Mouse (Mus musculus): ENCODE results near the gene Gla.
"Not testable (repeated sequence)": the region's sequence is repeated elsewhere in the genome, so short reads cannot be mapped to it uniquely, and the experiment has no call there.

The Gla gene

GRCm38 (mm10) chrX:134588261-134588660, 12.7 kb downstream of the Gla start:
- no peak for DNase-seq

- DNase-seq: no peak
Observed at GRCm38 (mm10) chrX:134586447-134586846, 14.5 kb downstream of the Gla start.

GRCm38 (mm10) chrX:134585103-134586002, 15.6 kb downstream of the Gla start, which contains the start of gene Rpl36a:
Gene Rpl36a (plus strand): TSS chrX:134585654.
- DNase-seq: peak; percentile 88 to 90

- no peak for DNase-seq
Observed at GRCm38 (mm10) chrX:134582888-134583669, 17.8 kb downstream of the Gla start, which contains the start of gene Btk. Gene Btk (minus strand): TSS chrX:134583570.

- DNase-seq: no peak
Observed at GRCm38 (mm10) chrX:134582270-134582669, 18.7 kb downstream of the Gla start.

GRCm38 (mm10) chrX:134580528-134581305, 20.2 kb downstream of the Gla start:
- no peak for DNase-seq

GRCm38 (mm10) chrX:134577896-134578295, 23.0 kb downstream of the Gla start:
- DNase-seq: no peak

- no peak for DNase-seq
Observed at GRCm38 (mm10) chrX:134566536-134567222, 34.2 kb downstream of the Gla start.

- DNase-seq: no peak
Observed at GRCm38 (mm10) chrX:134564326-134564725, 36.6 kb downstream of the Gla start.

- DNase-seq: no peak
Observed at GRCm38 (mm10) chrX:134554425-134554824, 46.5 kb downstream of the Gla start.

GRCm38 (mm10) chrX:134553326-134553725, 47.6 kb downstream of the Gla start:
- no peak for DNase-seq

- DNase-seq: peak; percentile 1 to 11
Observed at GRCm38 (mm10) chrX:134550903-134551302, 50.0 kb downstream of the Gla start.

GRCm38 (mm10) chrX:134547330-134547729, 53.6 kb downstream of the Gla start:
- DNase-seq: no peak

GRCm38 (mm10) chrX:134541955-134542308, 59.0 kb downstream of the Gla start:
- no peak for DNase-seq

- DNase-seq: peak; percentile 23 to 36
Observed at GRCm38 (mm10) chrX:134541145-134541954, 59.6 kb downstream of the Gla start, which contains the start of gene Timm8a1. Gene Timm8a1 (minus strand): TSS chrX:134541865.

- peak; percentile 8 to 17 for DNase-seq
Observed at GRCm38 (mm10) chrX:134540414-134541135, 60.4 kb downstream of the Gla start.

- not testable (repeated sequence) for DNase-seq
Observed at GRCm38 (mm10) chrX:134539795-134540194, 61.1 kb downstream of the Gla start.
